ENCODE assay signal across 8 mouse cellular contexts in genomic region chr10:44458534-44459315, GRCm38 (mm10).
DNase-seq lines count a peak whose midpoint lies in the region; ATAC-seq and TF ChIP-seq lines count a peak whose summit lies in the region.

No protein-coding gene starts in this region.

- peak; percentile 81 for ATAC-seq in heart, embryonic 16.5 days (replicated peaks; ENCODE audit: extremely low read depth, insufficient read depth, low FRiP score)
- peak; percentile 85 for ATAC-seq in lung, embryonic 14.5 days (ENCODE audit: insufficient read depth)
- peak; percentile 95 for ATAC-seq in neutrophil, adult 5-6 weeks (ENCODE audit: extremely low read depth, insufficient number of reproducible peaks, low FRiP score, poor library complexity, severe bottlenecking)

- peaks cover 77% of the 10 kb centered on the region for H3K27me3 ChIP-seq in forebrain, embryonic 10.5 days (ENCODE audit: poor library complexity, severe bottlenecking)
- H3K27me3 ChIP-seq in heart, embryonic 16.5 days (ENCODE audit: control insufficient read depth, insufficient read depth, low read length) = peaks cover 20% of the 10 kb centered on the region
- peaks cover 22% of the 10 kb centered on the region for H3K27me3 ChIP-seq in lung, embryonic 14.5 days (ENCODE audit: insufficient read depth, low read length)

- peak; percentile 63 to 75 for DNase-seq in CD8-positive naive resting alpha-beta T cell, adult 2 months (ENCODE audit: low read depth in 2 of 2, low spot score in 2 of 2)
- peak; percentile 80 for DNase-seq in c-Kit-positive CD71-negative TER-119-negative erythroid progenitor cells, embryonic 14.5 days (ENCODE audit: low read depth)
- peak; percentile 70 for DNase-seq in forebrain, embryonic 10.5 days (ENCODE audit: extremely low spot score, low spot score)
- DNase-seq in kidney, postnatal 25 days = peak; percentile 63 to 83
- DNase-seq in lung, embryonic 14.5 days = peak; percentile 82
- DNase-seq in thymus, adult 18-20 months = peak; percentile 73 to 80

- H3K4me1 ChIP-seq in forebrain, embryonic 10.5 days = peaks cover 36% of the 10 kb centered on the region
- H3K4me1 ChIP-seq in heart, embryonic 16.5 days (ENCODE audit: control insufficient read depth, insufficient read depth, low read length) = peaks cover 11% of the 10 kb centered on the region
- peaks cover 9% of the 10 kb centered on the region for H3K4me1 ChIP-seq in lung, embryonic 14.5 days (ENCODE audit: insufficient read depth)

- H3K36me3 ChIP-seq in forebrain, embryonic 10.5 days (replicated peaks) = no peaks in the 10 kb centered on the region
- no peaks in the 10 kb centered on the region for H3K36me3 ChIP-seq in heart, embryonic 16.5 days (ENCODE audit: control insufficient read depth, insufficient read depth)
- no peaks in the 10 kb centered on the region for H3K36me3 ChIP-seq in lung, embryonic 14.5 days (ENCODE audit: insufficient read depth)

- peak overlapping the region; percentile 65 for H3K9ac ChIP-seq in heart, embryonic 16.5 days (ENCODE audit: low read length)
- H3K9ac ChIP-seq in lung, embryonic 14.5 days = peak overlapping the region; percentile 54

- peak overlapping the region; percentile 4; the same call in 1 of the 2 replicates for H3K27ac ChIP-seq in forebrain, embryonic 10.5 days
- H3K27ac ChIP-seq in heart, embryonic 16.5 days (ENCODE audit: low read length) = peak overlapping the region; percentile 58
- H3K27ac ChIP-seq in lung, embryonic 14.5 days (ENCODE audit: low read depth) = peak overlapping the region; percentile 24; the same call in 1 of the 2 replicates

- peak; percentile 55 for TF ChIP-seq CTCF in lung, embryonic 14.5 days (IDR thresholded peaks at IDR 0.05; ENCODE audit: low read depth)

- H3K4me3 ChIP-seq in forebrain, embryonic 10.5 days = peak overlapping the region; percentile 67
- peak overlapping the region; percentile 79 for H3K4me3 ChIP-seq in heart, embryonic 16.5 days (ENCODE audit: low read length)
- peak overlapping the region; percentile 57 for H3K4me3 ChIP-seq in lung, embryonic 14.5 days (ENCODE audit: low read depth, low read length)

- H3K4me2 ChIP-seq in heart, embryonic 16.5 days (ENCODE audit: low read depth, low read length) = peak overlapping the region; percentile 80
- peak overlapping the region; percentile 94 for H3K4me2 ChIP-seq in lung, embryonic 14.5 days

- under 1% methylated on average over 54 of the region's 54 CpGs for WGBS in forebrain, embryonic 10.5 days
- WGBS in heart, embryonic 16.5 days = under 1% methylated on average over 54 of the region's 54 CpGs
- under 1% methylated on average over 54 of the region's 54 CpGs for WGBS in lung, embryonic 14.5 days

- no peaks in the 10 kb centered on the region for H3K9me3 ChIP-seq in forebrain, embryonic 10.5 days
- H3K9me3 ChIP-seq in heart, embryonic 16.5 days (replicated peaks; ENCODE audit: control insufficient read depth, low read length) = no peaks in the 10 kb centered on the region
- no peaks in the 10 kb centered on the region for H3K9me3 ChIP-seq in lung, embryonic 14.5 days (ENCODE audit: low read depth, low read length)

Comparison
In these comparisons a context has a peak if more than half of its experiments do, and no peak if none do; other contexts are left out.
1. Peak in every context shown above with its lines: DNase-seq, ATAC-seq, H3K4me3 ChIP-seq and H3K27ac ChIP-seq.
2. H3K27ac ChIP-seq: peak in every context shown above with its lines; median percentile 58 in heart, embryonic 16.5 days; 24 in lung, embryonic 14.5 days; 4 in forebrain, embryonic 10.5 days.